Mouse (Mus musculus) embryo, embryonic 9.5 days (tissue): ENCODE results near the gene Aff2.
A peak's percentile ranks its signal among the peaks of the same experiment; 100 is the strongest.

Experiments
- DNase-seq: peaks from one replicate; pipeline ENCODE4 v3.0.0-alpha.2; 2017; ENCODE audit errors: extremely low spot score

The Aff2 gene

DNA sequence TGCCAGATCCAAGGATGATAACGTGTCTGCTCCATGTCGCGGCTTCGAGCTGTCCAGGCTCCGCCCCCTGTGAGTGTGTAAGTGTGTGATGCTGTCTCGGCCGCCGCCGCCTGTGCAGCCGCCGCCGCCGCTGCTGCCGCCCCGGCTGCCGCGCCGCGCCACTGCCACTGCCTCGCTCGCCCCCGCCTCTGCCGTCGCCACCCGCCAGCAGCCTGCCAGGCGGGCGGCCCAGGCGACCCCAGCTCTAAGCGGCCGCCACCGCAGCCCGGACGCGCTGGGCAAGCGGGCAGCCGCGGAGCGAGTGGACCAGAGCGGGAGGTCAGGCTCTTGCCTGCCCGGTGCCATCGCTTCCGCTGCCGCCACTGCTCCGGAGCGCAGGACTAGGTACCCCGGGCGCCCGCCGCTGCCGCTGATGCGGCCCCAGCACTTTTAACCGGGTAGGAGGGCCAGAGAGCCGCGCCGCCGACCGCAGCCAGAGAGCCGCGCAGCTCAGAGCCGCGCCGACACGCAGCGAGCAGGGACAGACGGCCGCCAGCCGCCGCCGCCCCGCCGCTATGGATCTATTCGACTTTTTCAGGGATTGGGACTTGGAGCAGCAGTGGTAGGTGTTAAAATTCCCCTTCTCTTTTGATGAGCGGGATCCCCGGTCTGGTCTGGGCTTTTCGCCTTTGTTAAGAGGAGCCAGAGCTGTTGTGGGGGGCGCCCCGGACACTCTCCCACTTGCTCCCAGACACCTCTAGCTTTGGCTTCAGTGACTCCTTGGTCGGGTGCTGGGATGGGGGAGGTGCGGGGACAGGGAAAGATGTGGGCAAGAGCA lies at the start of gene Aff2:
Gene Aff2 (plus strand): TSS at position 57 of the 817 bp plus-strand sequence.
- peak; percentile 53 for DNase-seq

GRCm38 (mm10) chrX:69337296-69337695 lies 22.8 kb upstream of the Aff2 start:
- no peak for DNase-seq

- no peak for DNase-seq
Measured at GRCm38 (mm10) chrX:69355621-69356020, 4.5 kb upstream of the Aff2 start.

DNA sequence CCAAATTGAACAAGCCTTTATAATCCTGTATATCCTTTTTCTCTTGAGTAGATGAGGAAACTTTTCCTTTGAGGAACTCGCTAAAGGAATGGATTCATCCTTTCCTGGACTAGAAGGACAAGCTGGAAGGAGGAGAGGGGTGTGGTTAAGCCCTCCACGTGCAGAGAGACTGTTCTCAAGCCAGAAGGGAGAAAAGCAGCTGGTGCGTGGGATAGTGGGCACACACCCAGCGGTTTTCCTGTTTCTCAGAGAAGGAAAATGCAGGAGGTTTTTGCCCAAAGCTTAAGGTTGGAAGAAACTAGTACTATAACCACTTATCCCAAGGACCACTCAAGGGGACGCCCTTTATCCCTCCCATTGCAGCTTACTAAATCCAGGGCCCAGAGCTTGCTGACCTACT lies 734 bp upstream of the Aff2 start:
- peak; percentile 4 for DNase-seq

GRCm38 (mm10) chrX:69359885-69360237 lies 233 bp upstream of the Aff2 start:
- no peak for DNase-seq

GRCm38 (mm10) chrX:69361055-69361558 lies 1.0 kb downstream of the Aff2 start:
- DNase-seq, result peak; percentile 22

GRCm38 (mm10) chrX:69364198-69364597 lies 4.1 kb downstream of the Aff2 start:
- peak; percentile 27 for DNase-seq

GRCm38 (mm10) chrX:69373341-69373740 lies 13.2 kb downstream of the Aff2 start:
- DNase-seq, result no peak

DNA sequence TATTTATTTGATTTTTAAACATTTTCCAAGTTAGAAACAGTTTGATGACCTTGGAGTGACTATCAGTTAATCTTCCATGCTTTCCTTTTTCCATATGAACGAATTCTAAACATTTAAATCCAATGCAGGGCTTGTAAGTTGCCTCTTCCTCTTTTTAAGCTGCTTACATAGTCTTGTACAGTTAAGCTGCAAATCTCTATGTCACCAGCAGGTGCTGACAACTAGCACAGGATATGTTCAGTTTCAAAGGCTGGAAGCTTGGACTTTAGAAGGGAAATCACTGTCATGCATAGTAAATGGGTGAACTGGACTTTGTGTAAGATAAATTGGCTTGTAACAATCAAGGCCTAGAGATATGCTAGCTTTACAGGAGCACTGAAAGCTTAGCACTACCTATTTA lies 29.6 kb downstream of the Aff2 start:
- no peak for DNase-seq

DNA sequence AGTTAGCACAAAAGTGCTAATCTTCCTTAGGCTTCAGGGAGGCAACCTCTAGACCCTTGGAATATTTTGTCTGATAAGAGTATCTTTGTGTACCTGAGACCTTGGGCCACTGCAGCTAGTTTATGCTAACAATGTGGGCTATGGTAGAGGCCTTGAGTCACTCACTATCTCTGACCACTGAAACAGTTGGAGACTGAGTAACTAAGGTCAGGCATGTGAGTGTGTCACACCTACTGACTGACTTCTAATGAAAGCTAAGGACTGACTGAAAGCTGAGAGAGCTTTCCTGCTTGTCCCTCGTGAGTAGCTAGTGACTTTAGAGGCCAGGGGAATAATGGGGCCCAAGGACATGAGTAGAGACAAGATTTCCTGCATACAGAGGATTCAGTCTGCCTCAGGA lies 54.9 kb downstream of the Aff2 start:
- no peak for DNase-seq

GRCm38 (mm10) chrX:69438422-69438821 lies 78.3 kb downstream of the Aff2 start:
- no peak for DNase-seq

- no peak for DNase-seq
Measured at GRCm38 (mm10) chrX:69441937-69442336, 81.8 kb downstream of the Aff2 start.

GRCm38 (mm10) chrX:69460896-69461295 lies 100.8 kb downstream of the Aff2 start:
- no peak for DNase-seq

GRCm38 (mm10) chrX:69502061-69502460 lies 142.0 kb downstream of the Aff2 start:
- DNase-seq, result no peak

GRCm38 (mm10) chrX:69518040-69518575 lies 158.0 kb downstream of the Aff2 start:
- DNase-seq, result no peak

GRCm38 (mm10) chrX:69540811-69541210 lies 180.7 kb downstream of the Aff2 start:
- no peak for DNase-seq

- DNase-seq, result no peak
Measured at GRCm38 (mm10) chrX:69579903-69580459, 219.9 kb downstream of the Aff2 start.

DNA sequence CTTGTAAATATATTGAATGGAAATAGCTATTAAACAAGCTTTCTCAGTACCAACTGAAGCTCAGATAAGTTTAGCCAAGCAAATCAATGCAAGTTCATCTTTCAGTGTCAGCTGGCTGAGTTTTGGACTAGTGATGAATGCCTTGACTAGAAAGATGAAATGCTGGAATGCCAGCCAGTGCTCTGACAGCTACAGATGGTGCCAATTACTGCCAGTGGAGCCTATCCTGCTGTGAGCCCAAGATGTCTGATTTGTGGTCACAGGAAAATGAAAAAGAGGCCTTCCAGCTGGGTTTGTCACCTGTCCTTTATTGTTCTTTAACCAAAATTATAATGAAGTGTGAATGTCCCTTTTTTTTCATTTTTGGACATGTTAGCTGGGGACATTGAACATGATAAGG lies 248.7 kb downstream of the Aff2 start:
- no peak for DNase-seq

GRCm38 (mm10) chrX:69663038-69663437 lies 302.9 kb downstream of the Aff2 start:
- DNase-seq, result no peak

GRCm38 (mm10) chrX:69666145-69666677 lies 306.1 kb downstream of the Aff2 start:
- DNase-seq, result no peak

GRCm38 (mm10) chrX:69675691-69676090 lies 315.6 kb downstream of the Aff2 start:
- no peak for DNase-seq

- DNase-seq, result no peak
Measured at GRCm38 (mm10) chrX:69698840-69699239, 338.7 kb downstream of the Aff2 start.

DNA sequence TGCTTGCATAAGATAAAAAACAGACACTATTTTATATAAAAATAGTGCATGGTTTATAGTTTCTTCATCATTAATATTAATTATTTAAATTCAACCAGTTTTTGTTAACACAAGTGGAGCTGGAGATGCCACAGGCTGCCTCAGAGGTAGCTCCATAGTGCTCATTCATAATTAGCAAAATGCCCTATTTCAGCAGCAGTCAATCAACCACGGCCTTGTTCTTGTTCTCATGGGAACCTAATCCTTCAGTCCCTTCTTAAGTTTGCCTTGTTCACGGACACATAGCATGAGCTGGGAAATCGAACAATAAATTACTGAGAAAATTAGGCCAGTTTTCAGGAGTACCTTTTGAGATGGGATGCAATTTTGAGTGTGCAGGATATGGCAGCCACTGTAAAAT lies 378.9 kb downstream of the Aff2 start:
- no peak for DNase-seq
